Mouse (Mus musculus) mouse embryonic stem cell (cell line): ENCODE measurements around the gene Xpot.

Experiments
- in situ Hi-C, 2 experiments: fragments of 300-500 bp; cut with MboI; formaldehyde crosslinking; loops; 1 replicate in 1 of 2; 3 replicates in 1 of 2; pipeline ENCODE4 v1.14.3; 2019 to 2020; ENCODE audit warnings: low sequenced_read_pairs in 2 of 2, low pct_unique_long_range_greater_than_20kb in 1 of 2, mixed read lengths in 1 of 2; ENCODE audit not compliant: unreplicated experiment in 1 of 2

The Xpot gene

GRCm38 (mm10) chr10:121625407-121626185 lies 536 bp downstream of the Xpot start:
- in situ Hi-C loops, result no loop called here

GRCm38 (mm10) chr10:121625006-121625405 lies 1.1 kb downstream of the Xpot start:
- in situ Hi-C loops, result no loop called here

DNA sequence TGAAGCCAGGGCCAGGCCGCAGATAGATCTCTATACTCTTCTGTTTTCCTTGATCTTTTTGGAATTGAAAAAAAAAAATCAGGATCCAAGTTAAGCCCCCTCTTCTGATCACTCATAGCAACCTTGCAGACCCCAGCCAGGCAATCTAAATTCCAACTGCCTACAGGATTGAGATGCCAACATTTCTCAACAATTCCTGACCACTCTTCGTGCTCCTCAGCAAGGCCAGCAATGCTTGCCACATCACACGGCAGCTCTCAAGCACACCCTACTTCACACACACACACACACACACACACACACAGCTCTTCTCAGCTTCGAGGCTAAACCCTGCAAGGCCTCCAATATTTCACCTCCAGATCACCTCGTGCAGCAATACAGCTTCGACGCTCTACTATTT lies 2.5 kb downstream of the Xpot start:
- in situ Hi-C loops, result no loop called here

DNA sequence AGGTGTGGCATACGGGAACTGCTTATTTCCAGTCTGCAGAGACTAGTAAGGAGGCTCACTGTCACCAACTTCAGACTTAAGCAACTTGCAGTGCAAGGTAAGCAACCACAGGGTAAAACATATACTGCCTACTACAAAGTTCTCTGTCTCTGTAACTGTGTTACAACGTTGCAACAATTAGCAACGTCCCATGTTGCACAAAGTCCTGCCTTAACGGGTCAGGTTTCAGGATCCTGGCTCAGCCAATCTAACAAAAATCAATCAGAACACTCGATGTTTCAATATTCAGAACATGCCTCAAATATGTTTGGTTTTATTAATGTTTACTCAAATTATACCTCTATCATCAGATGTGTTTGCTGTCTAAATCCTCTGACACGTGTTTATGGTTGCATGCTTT lies 3.7 kb downstream of the Xpot start:
- in situ Hi-C loops, result no loop called here

DNA sequence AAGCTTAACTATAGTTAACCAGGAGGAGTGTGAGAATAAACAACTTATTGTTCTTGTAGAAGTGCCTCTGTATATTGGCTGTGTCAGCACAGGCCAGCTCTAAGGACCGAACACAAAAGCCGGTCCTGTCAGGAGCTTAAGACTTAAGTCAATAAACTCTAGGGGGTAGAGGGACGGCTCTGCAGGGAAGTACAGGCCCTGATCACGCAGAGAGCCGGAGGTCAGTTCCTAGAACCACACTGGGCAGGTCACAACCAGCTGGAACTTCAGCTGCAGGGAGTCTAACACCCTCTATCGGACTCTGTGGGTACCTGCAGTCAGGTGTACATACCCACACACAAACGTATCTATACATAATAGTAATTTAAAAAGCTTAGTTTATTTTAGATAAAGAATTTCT lies 10.2 kb downstream of the Xpot start:
- in situ Hi-C loops, result no loop called here

- in situ Hi-C loops, result no loop called here
Measured at GRCm38 (mm10) chr10:121615146-121615870, 10.8 kb downstream of the Xpot start.

DNA sequence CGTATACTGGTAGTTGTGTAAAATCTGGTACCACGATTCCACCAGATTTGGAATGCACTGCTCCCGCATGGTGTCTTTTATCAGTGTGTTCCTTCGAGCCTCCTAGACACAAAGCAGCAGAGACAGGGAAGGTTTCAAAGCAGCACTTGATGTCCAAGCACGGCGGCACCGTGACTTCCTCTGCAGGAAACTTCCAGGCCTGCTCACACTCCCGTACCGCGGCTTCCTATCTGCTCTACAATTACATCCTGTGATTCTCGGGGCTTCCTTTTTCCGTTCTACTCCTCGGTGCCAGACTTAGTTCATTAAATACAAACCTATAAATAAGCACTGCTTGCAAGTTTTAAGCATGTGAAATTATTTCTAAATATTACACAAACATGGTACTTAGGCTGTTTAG lies 12.6 kb downstream of the Xpot start:
- in situ Hi-C loops, result no loop called here

DNA sequence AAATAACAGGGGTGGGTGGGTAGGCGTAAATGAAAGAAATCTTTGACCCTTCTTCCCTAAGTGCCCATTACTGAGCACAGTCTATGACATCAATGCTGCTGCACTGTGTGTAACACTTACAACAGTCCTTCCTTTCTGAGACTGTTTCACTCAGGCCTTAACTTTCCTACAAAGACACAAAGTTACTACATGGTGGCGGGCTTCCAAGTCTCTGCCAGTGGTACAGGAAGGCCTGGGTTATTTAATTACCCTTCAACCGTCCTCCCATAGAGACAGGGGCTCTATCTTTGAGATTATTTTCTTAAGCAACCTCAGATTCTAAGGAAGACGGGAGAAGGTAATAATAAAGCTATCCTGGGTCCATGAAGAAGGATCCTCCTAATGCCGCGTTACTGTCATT lies 13.7 kb downstream of the Xpot start:
- in situ Hi-C loops, result no loop called here

GRCm38 (mm10) chr10:121611587-121611986 lies 14.5 kb downstream of the Xpot start:
- in situ Hi-C loops, result no loop called here

DNA sequence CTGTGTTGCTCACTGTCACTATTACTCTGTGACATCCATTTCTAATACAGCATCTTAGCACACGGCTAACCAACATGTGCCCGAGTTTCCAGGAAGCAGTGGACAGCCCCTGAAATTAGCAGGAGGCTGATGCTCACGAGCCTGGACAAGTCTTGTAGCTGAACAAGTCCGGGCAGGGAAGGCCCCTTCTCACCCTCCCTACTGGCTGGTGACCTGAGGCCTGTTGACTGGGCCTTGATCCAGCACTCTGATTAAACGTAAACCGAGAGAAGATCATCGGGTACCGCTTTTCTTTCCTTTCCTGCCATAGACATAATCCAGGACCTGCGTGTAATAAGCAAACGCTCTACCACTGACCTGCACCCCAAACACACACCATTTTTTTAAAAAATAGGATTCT lies 18.0 kb downstream of the Xpot start:
- in situ Hi-C loops, result no loop called here

- in situ Hi-C loops, result no loop called here
Measured at GRCm38 (mm10) chr10:121604632-121605344, 21.3 kb downstream of the Xpot start.

GRCm38 (mm10) chr10:121603556-121603955 lies 22.6 kb downstream of the Xpot start:
- in situ Hi-C loops, result no loop called here

GRCm38 (mm10) chr10:121601272-121601671 lies 24.9 kb downstream of the Xpot start:
- in situ Hi-C loops, result no loop called here

DNA sequence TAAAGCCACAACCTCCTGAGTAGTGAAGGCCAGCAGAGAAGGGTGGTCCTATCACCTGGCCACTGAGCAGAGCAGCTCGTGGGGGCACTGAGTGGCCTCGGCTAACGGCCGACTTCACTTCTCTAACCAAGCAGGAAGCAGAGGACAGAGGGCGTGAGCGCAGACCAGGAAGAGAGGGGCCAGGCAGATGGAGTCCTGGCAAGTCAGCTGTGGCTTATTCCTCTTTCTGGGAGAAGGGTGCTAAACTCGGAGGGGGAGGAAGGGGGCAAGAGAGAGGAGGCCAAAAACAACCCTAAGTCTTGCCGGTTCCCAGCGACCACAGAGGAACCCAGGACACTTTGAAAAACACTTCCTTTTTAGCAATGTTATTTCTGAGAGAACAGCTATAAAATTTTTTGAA lies 29.6 kb downstream of the Xpot start:
- in situ Hi-C loops, result no loop called here

- in situ Hi-C loops, result no loop called here
Measured at GRCm38 (mm10) chr10:121591106-121591505, 35.0 kb downstream of the Xpot start.

GRCm38 (mm10) chr10:121587371-121587840 lies 38.7 kb downstream of the Xpot start:
- in situ Hi-C loops, result no loop called here

- in situ Hi-C loops, result no loop called here
Measured at GRCm38 (mm10) chr10:121586675-121587370, 39.3 kb downstream of the Xpot start, which contains the start of gene Tbk1. Tbk1 (minus strand) TSS chr10:121586787.

DNA sequence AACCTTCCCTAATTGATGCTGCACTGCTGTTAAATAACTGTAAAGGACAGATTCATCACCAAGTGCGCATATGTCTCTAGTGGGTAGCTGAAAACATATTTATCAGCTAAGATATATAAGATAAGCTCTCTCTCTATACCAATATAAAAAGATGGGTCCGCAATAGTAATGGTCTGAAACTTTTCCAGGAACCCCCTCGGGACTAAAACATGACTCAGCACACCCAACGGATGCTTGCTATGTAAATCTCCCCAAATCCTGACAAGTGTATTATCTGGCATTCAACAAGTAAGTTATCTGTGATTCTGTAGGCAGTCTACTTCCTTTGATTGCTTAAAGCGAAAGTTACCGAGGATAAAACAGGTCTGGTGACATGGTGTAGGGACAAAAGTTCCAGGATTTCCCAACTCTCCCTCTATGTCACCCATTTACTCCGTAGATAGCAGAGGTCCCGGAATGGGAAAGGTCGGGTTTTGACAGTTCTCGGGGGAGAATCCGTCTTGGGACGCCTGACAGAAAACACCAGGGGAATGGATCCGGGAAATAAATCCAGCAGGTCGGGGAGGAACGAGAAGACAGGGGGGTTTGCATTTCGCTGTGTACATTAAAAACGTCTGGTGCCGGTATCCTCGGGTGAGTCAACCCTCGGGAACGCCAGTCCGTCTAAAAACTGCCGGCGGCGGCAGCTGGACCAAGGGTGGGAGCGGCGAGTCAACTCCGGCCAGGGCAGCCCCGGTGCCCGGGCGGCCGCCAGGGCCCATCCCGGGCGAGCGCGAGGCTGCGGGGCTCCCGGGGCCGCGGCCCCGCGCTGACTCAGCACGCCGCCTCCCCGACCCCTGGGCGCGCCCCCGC lies 40.1 kb downstream of the Xpot start:
- in situ Hi-C loops, result no loop called here
